Mouse (Mus musculus) c-Kit-positive CD71-positive TER-119-positive erythroid progenitor cells, embryonic 14.5 days (primary cell): ENCODE measurements around the gene Gm20867.
"Not testable (repeated sequence)": the region's sequence is repeated elsewhere in the genome, so short reads cannot be mapped to it uniquely, and the experiment has no call there.

Experiments
- DNase-seq: peaks from one replicate; pipeline ENCODE4 v3.0.0-alpha.2; 2013; ENCODE audit warnings: low spot score

Gm20867 gene

GRCm38 (mm10) chrY:77963104-77963503 lies at the start of gene Gm20867:
Gene Gm20867, minus strand, starts transcription at chrY:77963204.
- not testable (repeated sequence) for DNase-seq
